Mouse (Mus musculus): Measurements from ENCODE around the gene Usf2. TPM values are rescaled to one million over a fixed set of nuclear protein-coding genes. Genes with fewer than 3 reads are reported as not detected.

Usf2 gene
- 126 to 170 TPM (median 139 TPM) in 3 replicates for total RNA-seq (2017)

- ATAC-seq (replicated peaks; ENCODE audit: insufficient number of reproducible peaks, low FRiP score, low TSS enrichment, poor library complexity, severe bottlenecking) = no peak
Measured at GRCm38 (mm10) chr7:30956756-30957366, at the start of gene Usf2. Gene Usf2 (minus strand): TSS chr7:30956803.

- peak; percentile 89 for ATAC-seq (replicated peaks; ENCODE audit: insufficient number of reproducible peaks, low FRiP score, low TSS enrichment, poor library complexity, severe bottlenecking)
Measured at GRCm38 (mm10) chr7:31002650-31003049, 46.0 kb upstream of the Usf2 start.

GRCm38 (mm10) chr7:31000505-31001020 is 44.0 kb upstream of the Usf2 start:
- ATAC-seq (replicated peaks; ENCODE audit: insufficient number of reproducible peaks, low FRiP score, low TSS enrichment, poor library complexity, severe bottlenecking) = peak; percentile 32

- ATAC-seq (replicated peaks; ENCODE audit: insufficient number of reproducible peaks, low FRiP score, low TSS enrichment, poor library complexity, severe bottlenecking) = no peak
Measured at GRCm38 (mm10) chr7:30996491-30996890, 39.9 kb upstream of the Usf2 start.

GRCm38 (mm10) chr7:30993986-30994385 is 37.4 kb upstream of the Usf2 start:
- ATAC-seq (replicated peaks; ENCODE audit: insufficient number of reproducible peaks, low FRiP score, low TSS enrichment, poor library complexity, severe bottlenecking) = no peak

GRCm38 (mm10) chr7:30992148-30992547 is 35.5 kb upstream of the Usf2 start:
- no peak for ATAC-seq (replicated peaks; ENCODE audit: insufficient number of reproducible peaks, low FRiP score, low TSS enrichment, poor library complexity, severe bottlenecking)

- ATAC-seq (replicated peaks; ENCODE audit: insufficient number of reproducible peaks, low FRiP score, low TSS enrichment, poor library complexity, severe bottlenecking) = no peak
Measured at GRCm38 (mm10) chr7:30988519-30989162, 32.0 kb upstream of the Usf2 start.

GRCm38 (mm10) chr7:30985357-30985756 is 28.8 kb upstream of the Usf2 start:
- ATAC-seq (replicated peaks; ENCODE audit: insufficient number of reproducible peaks, low FRiP score, low TSS enrichment, poor library complexity, severe bottlenecking) = no peak

GRCm38 (mm10) chr7:30981703-30982102 is 25.1 kb upstream of the Usf2 start:
- no peak for ATAC-seq (replicated peaks; ENCODE audit: insufficient number of reproducible peaks, low FRiP score, low TSS enrichment, poor library complexity, severe bottlenecking)

GRCm38 (mm10) chr7:30973501-30974289 is 17.1 kb upstream of the Usf2 start, which contains the start of gene Fam187b:
Gene Fam187b (plus strand): TSS chr7:30973790.
- peak; percentile 80 for ATAC-seq (replicated peaks; ENCODE audit: insufficient number of reproducible peaks, low FRiP score, low TSS enrichment, poor library complexity, severe bottlenecking)

- no peak for ATAC-seq (replicated peaks; ENCODE audit: insufficient number of reproducible peaks, low FRiP score, low TSS enrichment, poor library complexity, severe bottlenecking)
Measured at GRCm38 (mm10) chr7:30973251-30973500, 16.6 kb upstream of the Usf2 start, which contains the start of gene Lsr. Gene Lsr (minus strand): TSS chr7:30973464.

- ATAC-seq (replicated peaks; ENCODE audit: insufficient number of reproducible peaks, low FRiP score, low TSS enrichment, poor library complexity, severe bottlenecking) = 0 out of 2 replicates have a peak, but pooled peaks have one; percentile 11
Measured at GRCm38 (mm10) chr7:30972426-30973250, 16.0 kb upstream of the Usf2 start.

- ATAC-seq (replicated peaks; ENCODE audit: insufficient number of reproducible peaks, low FRiP score, low TSS enrichment, poor library complexity, severe bottlenecking) = no peak
Measured at GRCm38 (mm10) chr7:30971901-30972300, 15.3 kb upstream of the Usf2 start.

GRCm38 (mm10) chr7:30969174-30969573 is 12.6 kb upstream of the Usf2 start:
- ATAC-seq (replicated peaks; ENCODE audit: insufficient number of reproducible peaks, low FRiP score, low TSS enrichment, poor library complexity, severe bottlenecking) = no peak

- no peak for ATAC-seq (replicated peaks; ENCODE audit: insufficient number of reproducible peaks, low FRiP score, low TSS enrichment, poor library complexity, severe bottlenecking)
Measured at GRCm38 (mm10) chr7:30968611-30969010, 12.0 kb upstream of the Usf2 start.

GRCm38 (mm10) chr7:30966657-30967056 is 10.1 kb upstream of the Usf2 start:
- ATAC-seq (replicated peaks; ENCODE audit: insufficient number of reproducible peaks, low FRiP score, low TSS enrichment, poor library complexity, severe bottlenecking) = no peak

GRCm38 (mm10) chr7:30965677-30966076 is 9.1 kb upstream of the Usf2 start:
- ATAC-seq (replicated peaks; ENCODE audit: insufficient number of reproducible peaks, low FRiP score, low TSS enrichment, poor library complexity, severe bottlenecking) = no peak

- ATAC-seq (replicated peaks; ENCODE audit: insufficient number of reproducible peaks, low FRiP score, low TSS enrichment, poor library complexity, severe bottlenecking) = no peak
Measured at GRCm38 (mm10) chr7:30964366-30964765, 7.8 kb upstream of the Usf2 start.

GRCm38 (mm10) chr7:30962862-30963261 is 6.3 kb upstream of the Usf2 start:
- ATAC-seq (replicated peaks; ENCODE audit: insufficient number of reproducible peaks, low FRiP score, low TSS enrichment, poor library complexity, severe bottlenecking) = no peak
